Mouse (Mus musculus) spleen, postnatal 14 days (tissue): ENCODE results near the gene Slc25a45.
A peak's percentile ranks its signal among the peaks of the same experiment; 100 is the strongest.

ENCODE experiments used
- DNase-seq, 2 experiments: peaks; one replicate each; pipeline ENCODE4 v3.0.0; 2021 to 2022; ENCODE audit warnings: low spot score in 2 of 2

Gene Slc25a45

GRCm38 (mm10) chr19:5840086-5840889, 37.3 kb upstream of the Slc25a45 start:
- DNase-seq, result no peak

GRCm38 (mm10) chr19:5840890-5841388, 36.7 kb upstream of the Slc25a45 start:
- DNase-seq, result no peak

- DNase-seq, result no peak
Observed at GRCm38 (mm10) chr19:5841389-5841946, 36.1 kb upstream of the Slc25a45 start.

GRCm38 (mm10) chr19:5841999-5842784, 35.4 kb upstream of the Slc25a45 start:
- no peak for DNase-seq

GRCm38 (mm10) chr19:5842785-5843730, 34.5 kb upstream of the Slc25a45 start:
- DNase-seq, result no peak

- DNase-seq, result peak; percentile 33 to 37
Observed at GRCm38 (mm10) chr19:5843781-5844691, 33.6 kb upstream of the Slc25a45 start.

- peak; percentile 21 to 49 for DNase-seq
Observed at GRCm38 (mm10) chr19:5844831-5845318, 32.7 kb upstream of the Slc25a45 start.

- DNase-seq, result peak; percentile 92 to 94
Observed at GRCm38 (mm10) chr19:5845319-5846135, 32.1 kb upstream of the Slc25a45 start.

- no peak for DNase-seq
Observed at GRCm38 (mm10) chr19:5846154-5846553, 31.5 kb upstream of the Slc25a45 start.

GRCm38 (mm10) chr19:5846557-5847305, 30.9 kb upstream of the Slc25a45 start:
- DNase-seq, result peak in 1 of 2 experiments; percentile 45

- DNase-seq, result no peak
Observed at GRCm38 (mm10) chr19:5847306-5847796, 30.3 kb upstream of the Slc25a45 start.

GRCm38 (mm10) chr19:5848032-5848825, 29.4 kb upstream of the Slc25a45 start:
- DNase-seq, result peak; percentile 75

- DNase-seq, result peak in 1 of 2 experiments; percentile 35
Observed at GRCm38 (mm10) chr19:5848826-5849672, 28.6 kb upstream of the Slc25a45 start.

- DNase-seq, result peak; percentile 90 to 94
Observed at GRCm38 (mm10) chr19:5849843-5850527, 27.6 kb upstream of the Slc25a45 start.

GRCm38 (mm10) chr19:5850860-5851259, 26.7 kb upstream of the Slc25a45 start:
- DNase-seq, result no peak
